Mouse (Mus musculus): Measurements from ENCODE around the gene Lclat1.

DNA sequence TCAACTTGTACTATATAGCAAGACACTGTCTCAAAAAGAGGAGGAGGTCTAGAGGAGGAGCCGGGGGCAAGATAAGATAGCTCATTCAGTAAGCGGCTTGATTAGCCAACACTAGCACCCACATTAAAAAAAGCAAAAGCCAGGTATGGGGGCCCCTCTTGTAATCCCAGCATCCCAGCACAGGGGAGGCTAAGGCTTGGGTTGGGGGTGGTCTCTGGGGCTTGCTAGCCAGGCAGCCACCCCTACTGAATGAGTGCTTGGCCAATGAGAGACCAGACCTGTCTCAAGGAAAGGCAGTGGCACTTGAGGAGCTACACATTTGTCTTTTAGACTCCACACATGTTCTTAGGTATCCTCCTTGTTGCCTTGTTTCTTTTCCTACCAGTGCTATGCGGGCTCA lies 136.8 kb downstream of the Lclat1 start:
- no peak for TF ChIP-seq POLR2A (IDR thresholded peaks at IDR 0.05; ENCODE audit: insufficient read depth, low read depth, low read length)
- no peak for TF ChIP-seq CTCF (IDR thresholded peaks at IDR 0.05)
- no peak for TF ChIP-seq EP300 (IDR thresholded peaks at IDR 0.05; ENCODE audit: insufficient read depth, low read depth, low read length)

Measured in heart, adult 2 months (tissue).